Mouse (Mus musculus): ENCODE data around the gene Lepr.
A peak's percentile ranks its signal among the peaks of the same experiment; 100 is the strongest.

The Lepr gene

GRCm38 (mm10) chr4:101717367-101718121, at the start of gene Lepr:
Gene Lepr (plus strand): TSS chr4:101717404.
- peak; percentile 44 for DNase-seq

GRCm38 (mm10) chr4:101669161-101669560, 48.0 kb upstream of the Lepr start:
- no peak for DNase-seq

GRCm38 (mm10) chr4:101669811-101670210, 47.4 kb upstream of the Lepr start:
- no peak for DNase-seq

DNA sequence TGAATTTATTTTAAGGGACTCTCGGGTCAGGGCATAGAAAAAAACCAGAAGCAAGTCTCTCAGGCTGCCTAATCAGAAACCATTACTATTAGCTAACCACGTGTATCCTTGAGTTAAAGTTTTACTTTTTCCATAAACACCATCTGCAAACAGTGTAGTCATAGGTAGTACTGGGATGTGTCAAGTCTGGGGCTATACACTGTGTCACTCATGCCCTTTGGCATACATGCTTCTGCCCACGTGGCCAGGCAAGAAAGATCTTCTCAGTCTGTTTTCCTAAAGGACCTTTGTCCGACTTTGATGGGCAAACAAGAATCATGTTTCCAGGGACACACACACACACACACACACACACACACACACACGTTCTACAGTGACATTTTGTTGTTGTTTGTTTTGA, 42.4 kb upstream of the Lepr start:
- DNase-seq, result no peak

DNA sequence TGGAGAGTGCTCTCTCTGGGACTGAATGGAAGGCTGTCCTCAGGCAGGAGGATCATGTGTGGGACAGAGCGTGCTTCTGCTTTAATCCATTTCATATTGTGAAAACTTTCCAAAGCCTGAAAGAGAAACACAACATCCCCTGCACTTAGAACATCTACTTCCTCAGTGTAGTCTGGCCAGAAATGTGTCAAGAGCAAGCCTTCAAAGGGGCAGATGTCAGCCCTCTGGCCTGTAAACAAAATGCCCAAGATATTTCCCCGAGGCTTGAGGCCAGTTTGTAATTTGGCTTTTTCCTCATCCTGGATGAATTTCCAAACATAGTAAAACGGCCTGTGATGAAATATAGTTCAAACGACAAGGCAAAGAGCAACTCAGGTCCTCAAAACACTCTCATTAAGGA, 41.5 kb upstream of the Lepr start:
- peak; percentile 70 for DNase-seq

- DNase-seq, result no peak
Measured at GRCm38 (mm10) chr4:101682620-101683019, 34.6 kb upstream of the Lepr start.

GRCm38 (mm10) chr4:101683086-101683485, 34.1 kb upstream of the Lepr start:
- no peak for DNase-seq

GRCm38 (mm10) chr4:101684821-101685220, 32.4 kb upstream of the Lepr start:
- DNase-seq, result no peak

DNA sequence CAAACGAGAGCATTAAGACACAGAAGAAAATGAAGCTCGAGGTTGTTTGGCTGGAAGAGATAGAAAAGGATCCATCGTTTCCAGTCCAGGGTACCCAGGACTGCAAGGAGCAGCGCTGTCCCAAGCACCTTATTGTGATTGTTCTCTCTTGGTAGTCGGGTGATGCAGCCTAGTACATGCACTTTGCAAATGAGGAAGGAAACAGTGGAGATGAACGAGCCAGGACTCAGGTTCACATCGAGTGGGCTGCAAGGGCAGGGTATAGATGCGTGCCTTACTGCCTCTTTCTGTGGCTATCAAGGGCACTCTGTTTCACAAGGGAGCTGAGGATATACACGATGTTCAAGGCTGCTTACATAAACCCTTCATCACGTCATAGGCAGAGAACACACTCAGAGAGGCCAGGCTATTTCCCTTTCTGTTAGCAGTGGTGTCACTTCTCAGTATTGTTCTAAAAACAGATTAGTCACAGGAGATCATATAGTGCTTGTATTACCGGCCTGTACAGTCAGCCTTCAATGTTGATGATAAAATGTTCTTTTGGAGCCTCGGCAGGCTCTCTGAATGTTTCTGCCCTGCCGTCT, 30.9 kb upstream of the Lepr start:
- DNase-seq, result no peak

DNA sequence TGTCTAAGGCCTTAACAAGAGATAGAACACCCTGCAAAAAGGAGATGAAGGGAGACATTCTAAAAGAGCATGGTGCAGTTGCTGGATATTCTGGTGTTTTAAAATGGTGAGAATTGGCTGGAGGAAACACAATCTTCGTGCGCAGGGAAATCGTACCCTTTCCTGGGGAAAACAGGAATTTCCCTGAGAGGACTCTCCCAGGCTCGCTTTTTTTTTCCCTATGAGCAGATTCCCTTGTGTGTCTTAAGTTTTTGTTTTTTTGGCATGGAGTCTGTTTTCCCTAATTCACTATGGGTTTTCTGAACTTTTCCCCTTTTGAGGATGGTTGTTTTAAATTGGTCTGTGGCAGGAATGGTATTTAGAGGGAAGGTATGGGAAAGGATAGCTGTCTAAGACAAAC, 28.0 kb upstream of the Lepr start:
- no peak for DNase-seq

DNA sequence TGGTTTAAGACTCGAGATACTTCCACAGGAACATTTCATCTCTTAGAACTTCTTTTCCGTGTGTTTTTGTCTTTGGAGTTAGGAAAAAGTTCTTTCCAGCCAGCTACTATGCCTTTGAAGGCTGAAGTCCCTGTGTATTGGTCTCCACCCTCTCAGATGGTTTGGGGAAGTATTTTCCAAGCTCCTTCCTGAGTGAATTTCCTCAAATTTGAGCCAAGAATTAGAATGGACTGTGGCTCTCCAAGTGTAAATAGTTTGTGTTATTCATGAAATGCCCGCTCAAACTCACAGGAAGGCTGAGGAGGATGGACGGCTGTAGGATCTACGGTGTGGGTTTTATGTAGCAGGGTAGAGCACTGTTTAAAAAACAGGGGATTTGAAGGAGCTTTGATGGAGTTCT, 27.6 kb upstream of the Lepr start:
- no peak for DNase-seq

- DNase-seq, result peak; percentile 76
Measured at GRCm38 (mm10) chr4:101692892-101693291, 24.3 kb upstream of the Lepr start.

DNA sequence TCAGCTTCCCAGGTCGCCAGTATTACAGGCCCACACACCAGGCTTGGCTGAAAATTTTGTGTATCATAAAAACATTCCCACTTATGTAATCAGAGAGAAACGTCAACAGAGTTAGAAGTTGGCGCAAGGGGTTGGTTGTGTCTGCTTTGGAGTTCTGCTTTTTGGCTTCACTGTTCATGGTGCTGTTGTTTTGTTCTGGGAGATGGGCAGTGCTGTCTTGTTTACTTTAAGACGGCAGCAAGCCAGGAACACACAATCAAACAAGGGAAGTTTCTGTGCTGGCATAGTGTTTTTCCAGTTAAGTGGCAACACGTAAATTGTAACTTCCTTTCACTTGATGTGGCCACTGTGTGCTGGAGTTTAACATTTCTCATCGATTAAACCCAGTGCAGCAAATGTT, 22.7 kb upstream of the Lepr start:
- DNase-seq, result peak; percentile 84

GRCm38 (mm10) chr4:101697236-101697635, 20.0 kb upstream of the Lepr start:
- no peak for DNase-seq

GRCm38 (mm10) chr4:101699423-101699822, 17.8 kb upstream of the Lepr start:
- DNase-seq, result peak; percentile 73

GRCm38 (mm10) chr4:101700892-101701640, 16.1 kb upstream of the Lepr start:
- DNase-seq, result peak; percentile 48

GRCm38 (mm10) chr4:101705325-101705724, 11.9 kb upstream of the Lepr start:
- no peak for DNase-seq

DNA sequence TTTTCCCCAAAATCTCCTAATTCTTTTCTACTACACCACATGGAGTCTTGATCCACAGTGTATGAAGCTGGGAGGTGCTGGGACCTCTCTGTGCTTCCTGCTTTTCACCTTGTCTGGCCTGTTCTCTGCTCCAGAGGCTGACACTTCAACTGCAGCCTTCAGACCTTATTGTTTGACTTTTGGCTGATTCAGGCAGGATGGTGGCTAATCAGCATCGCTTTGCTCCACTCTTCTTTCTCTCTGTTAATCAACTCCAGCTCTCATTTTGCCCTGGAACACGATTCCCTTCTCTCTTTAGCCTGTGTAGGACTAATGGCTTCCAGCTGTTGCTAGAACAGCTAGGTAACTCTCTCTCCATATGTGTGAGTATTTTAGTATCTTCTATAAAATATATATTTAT, 10.0 kb upstream of the Lepr start:
- no peak for DNase-seq

DNA sequence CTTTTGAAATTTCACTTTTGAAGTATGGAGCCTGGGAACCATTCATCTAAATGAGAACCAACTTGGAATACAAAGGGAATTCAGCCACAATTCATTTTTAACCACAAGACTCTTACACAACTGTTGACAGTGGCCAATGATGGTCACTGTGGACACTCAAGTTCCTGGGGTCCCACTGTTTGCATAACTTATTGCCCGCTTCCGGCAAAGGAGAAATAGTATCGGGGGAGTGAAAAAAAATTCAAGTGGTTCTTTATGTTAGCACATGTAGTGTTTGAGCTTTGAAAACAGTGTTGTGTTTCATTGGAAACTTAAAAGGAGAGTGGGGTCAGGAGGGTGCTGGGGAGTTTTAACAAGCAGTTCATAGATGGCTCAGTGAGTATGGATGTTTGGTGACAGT, 9.3 kb upstream of the Lepr start:
- DNase-seq, result no peak

DNA sequence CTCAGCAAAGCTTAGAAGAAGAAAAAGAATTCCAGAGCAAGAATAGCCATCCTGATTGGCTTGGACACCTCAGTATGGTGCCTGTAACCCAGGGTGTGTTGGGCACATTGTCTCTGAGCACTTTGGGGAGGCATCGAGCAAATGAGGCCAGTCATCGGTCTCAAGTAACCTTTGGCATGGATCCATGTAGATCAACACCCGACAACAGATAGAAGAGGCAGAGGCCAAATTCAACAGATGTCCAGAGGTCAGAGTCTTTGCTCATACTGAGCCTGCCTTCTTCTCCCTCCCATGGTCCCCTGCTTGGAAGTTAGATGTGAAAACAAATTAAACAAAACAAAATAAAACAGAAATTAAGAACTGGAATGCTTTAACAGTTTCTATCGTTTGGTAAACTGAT, 6.8 kb upstream of the Lepr start:
- DNase-seq, result no peak

DNA sequence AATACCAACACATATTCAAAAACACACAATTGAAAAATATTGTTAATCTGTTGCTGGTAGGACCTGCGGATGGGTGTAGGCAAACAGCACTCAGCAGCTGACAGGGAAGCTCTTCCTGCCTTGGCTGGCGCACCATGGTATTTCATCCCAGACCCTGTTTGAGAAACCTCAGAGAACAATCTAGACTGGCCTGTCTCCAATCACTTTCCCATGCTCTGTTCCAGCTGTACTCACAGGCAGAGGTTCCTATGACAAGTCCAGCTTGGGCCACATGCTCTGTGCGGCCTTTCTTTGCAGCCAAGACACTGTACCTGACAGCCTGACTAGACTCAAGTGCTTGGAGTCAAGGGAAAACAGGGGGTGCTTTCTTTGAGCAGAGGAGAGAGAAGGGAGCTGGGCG, 6.1 kb upstream of the Lepr start:
- DNase-seq, result no peak

GRCm38 (mm10) chr4:101712563-101712962, 4.6 kb upstream of the Lepr start:
- DNase-seq, result no peak

DNA sequence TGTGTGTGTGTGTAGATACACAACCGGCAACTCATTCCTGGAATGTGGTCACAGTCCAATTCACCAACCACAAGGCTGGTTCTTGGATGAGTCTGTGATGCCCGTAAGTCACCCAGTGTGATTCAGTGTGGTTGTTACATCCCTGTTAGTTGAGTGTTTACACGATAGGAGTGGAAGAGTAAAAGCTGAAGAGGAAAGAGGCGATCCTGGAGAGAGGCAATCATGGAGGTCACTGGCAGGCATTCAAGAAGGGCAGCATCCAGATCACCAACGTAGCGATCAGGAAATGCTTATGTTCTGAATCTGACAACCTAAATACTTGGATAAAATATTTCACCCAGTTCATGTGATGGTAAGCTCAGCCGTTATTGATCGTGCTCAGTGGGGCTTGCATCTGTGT, 1.9 kb upstream of the Lepr start:
- DNase-seq, result no peak

DNA sequence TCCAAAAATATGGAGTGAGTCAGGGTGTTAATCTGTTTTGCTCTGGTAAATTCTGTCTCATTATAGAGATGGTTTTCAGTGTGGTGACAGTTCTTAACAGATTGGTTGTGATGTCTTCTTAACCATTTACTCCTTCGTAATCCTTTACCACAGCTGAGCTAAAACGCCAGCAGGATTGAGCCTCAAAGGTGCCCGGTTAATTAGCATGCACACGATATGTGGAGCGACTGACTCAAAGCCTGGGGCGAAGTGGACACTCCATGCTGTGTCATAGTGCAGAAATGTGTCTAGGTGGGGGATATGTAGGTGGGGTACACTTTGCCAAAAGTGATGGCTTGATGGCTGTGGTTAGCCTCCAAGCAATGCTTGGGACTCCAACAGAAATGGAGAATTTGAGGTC, 1.4 kb upstream of the Lepr start:
- no peak for DNase-seq

Measured in lung, postnatal 10 days (tissue).